Mouse (Mus musculus): ENCODE measurements around the gene Bmp2k.
"Not testable (repeated sequence)": the region's sequence is repeated elsewhere in the genome, so short reads cannot be mapped to it uniquely, and the experiment has no call there.

Gene Bmp2k

DNA sequence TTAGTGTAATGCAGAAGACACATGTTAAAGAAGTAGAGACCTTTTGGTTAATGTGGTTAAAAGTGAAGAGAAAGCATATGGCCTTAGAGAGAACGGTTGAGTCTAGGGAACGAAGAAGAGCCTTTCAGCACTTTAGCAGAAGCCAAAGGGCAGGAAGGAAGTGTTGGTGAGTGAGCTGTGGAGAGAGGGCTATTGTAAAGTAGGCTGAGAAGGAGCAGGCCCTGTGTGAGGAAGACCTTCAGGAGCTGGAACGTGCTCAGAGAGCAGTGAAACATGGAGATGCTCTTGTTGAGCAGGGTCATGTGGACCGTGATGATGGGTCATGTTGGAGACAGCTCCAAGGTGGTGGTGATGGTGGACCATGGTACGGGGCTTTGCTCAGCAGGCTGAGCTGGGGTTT, 4.8 kb downstream of the Bmp2k start:
- no peak for DNase-seq (ENCODE audit: low spot score)

DNA sequence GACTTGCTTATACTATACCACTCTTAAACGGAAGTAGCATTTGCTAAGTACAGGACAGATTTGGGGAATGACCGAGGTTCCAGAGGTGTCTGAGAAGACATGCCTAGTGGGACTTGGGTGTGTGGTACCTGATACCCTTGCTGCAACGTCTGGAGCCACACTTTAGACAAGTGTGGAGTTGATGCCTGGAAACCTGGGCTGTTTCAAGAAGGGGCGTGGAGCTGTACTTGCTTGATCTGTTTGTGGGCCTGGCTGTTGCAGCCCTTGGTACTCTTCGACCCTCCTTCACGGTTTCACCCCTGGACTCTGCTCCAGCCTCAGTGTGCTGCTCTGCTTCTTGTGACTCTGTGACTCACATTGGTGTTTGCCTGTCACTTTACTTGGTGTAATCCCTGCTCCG, 5.4 kb downstream of the Bmp2k start:
- no peak for DNase-seq (ENCODE audit: low spot score)

GRCm38 (mm10) chr5:97004178-97005030, 6.9 kb downstream of the Bmp2k start:
- DNase-seq (ENCODE audit: low spot score): no peak

GRCm38 (mm10) chr5:97005891-97006290, 8.4 kb downstream of the Bmp2k start:
- DNase-seq (ENCODE audit: low spot score): no peak

GRCm38 (mm10) chr5:97006929-97007328, 9.4 kb downstream of the Bmp2k start:
- DNase-seq (ENCODE audit: low spot score): no peak

GRCm38 (mm10) chr5:97007496-97007895, 10.0 kb downstream of the Bmp2k start:
- no peak for DNase-seq (ENCODE audit: low spot score)

- DNase-seq (ENCODE audit: low spot score): not testable (repeated sequence)
Measured at GRCm38 (mm10) chr5:97009140-97009539, 11.7 kb downstream of the Bmp2k start.

DNA sequence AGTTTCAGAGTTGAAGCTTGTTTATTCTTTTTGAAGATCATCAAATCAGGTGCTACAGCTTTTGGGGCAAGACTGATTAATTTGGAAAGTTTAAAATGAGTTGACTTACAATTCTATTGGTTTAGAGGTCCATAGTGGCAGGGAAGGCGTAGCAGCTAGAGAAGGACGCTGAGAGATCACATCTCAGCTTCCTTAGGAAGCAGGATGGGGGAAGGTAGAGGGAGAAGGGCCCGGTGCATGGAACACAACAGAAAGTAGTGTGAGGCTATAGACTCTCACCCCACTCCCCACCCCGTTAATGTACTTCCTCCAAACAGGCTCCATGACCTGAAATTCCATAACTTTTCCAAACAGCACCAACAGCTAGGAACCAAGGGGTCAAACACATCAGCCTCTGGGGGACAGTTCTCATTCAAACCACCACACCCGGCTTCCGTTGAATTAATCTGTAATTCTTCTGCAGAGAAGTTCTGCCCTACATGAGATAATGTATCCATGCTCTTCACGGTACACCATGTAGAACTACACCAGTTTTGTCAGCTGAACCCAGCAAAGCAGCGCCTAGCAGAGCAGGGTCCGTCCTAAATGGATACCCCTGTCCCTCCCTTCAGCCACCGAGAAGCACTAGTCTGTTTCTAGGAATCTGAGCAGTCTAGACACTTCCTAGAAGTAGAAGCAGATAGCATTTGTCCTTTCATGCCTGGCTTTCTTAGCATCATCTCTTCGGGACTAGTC, 12.3 kb downstream of the Bmp2k start:
- no peak for DNase-seq (ENCODE audit: low spot score)

DNA sequence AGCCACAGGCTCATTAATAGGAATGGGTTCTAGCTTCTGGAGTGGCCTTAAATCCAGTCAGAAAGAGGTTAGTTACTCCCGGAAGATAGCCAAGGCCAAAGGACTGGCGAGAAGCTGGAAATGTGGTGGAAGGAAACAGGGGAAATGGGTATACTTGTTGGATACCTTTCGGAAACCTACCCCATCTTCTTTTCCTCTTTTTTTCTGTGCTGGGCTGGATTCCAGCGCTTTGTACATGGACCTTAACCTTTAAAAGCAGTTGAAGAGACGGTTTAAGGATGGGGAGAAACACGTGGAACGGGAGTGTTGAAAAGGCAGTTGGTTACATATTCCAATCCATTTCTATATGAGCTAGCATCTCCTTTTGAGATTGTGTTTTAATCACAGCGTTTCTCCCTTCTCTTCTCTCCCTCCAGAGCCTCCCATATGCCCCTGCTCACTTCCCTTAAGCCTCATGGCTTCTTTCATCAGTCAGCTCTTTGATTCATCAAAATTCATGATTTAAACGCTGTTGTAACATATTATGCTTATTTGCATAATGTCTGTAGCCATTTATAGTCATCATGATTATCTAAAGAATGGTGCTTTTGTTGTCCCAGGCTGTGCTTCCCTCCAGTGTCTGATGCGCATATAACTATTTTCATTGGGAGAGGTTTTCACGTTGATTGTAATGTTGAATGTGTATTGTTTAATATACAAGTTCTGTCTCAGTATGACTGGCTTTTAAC, 18.5 kb downstream of the Bmp2k start:
- DNase-seq (ENCODE audit: low spot score): no peak

DNA sequence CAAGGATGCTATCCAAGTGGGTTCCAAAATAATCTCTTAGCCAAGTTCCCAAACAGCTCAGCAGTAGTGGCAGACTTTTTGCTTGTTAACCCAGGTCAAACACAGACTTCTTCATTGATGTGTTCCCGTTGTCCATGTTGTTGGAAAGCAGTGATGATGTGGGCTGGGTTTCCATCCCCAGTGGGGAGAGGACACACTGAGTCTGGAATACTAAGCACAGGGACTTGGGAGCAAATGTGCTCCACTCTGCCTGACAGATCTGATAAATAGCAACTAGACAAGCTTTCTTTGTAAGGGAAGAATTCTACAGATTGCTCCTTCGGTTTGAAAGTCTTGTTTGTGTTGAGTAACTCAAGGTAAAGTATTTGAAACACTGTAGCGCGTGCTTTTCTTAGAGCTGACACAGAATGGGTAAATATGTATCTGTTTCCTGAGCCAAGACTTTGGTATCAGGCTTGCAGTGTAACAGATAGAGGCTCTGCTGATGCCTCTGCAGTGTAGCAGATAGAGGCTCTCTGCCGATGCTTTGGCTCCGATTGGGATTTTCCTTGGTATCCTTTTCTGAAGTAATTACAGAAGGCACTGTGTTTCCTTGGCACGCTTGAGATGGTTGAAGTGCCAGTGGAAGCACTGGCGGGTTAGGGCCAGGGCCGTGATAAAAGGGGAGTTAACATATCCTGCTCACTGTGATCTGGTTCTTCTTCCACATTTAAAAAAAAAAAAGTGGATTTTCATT, 19.5 kb downstream of the Bmp2k start:
- no peak for DNase-seq (ENCODE audit: low spot score)

DNA sequence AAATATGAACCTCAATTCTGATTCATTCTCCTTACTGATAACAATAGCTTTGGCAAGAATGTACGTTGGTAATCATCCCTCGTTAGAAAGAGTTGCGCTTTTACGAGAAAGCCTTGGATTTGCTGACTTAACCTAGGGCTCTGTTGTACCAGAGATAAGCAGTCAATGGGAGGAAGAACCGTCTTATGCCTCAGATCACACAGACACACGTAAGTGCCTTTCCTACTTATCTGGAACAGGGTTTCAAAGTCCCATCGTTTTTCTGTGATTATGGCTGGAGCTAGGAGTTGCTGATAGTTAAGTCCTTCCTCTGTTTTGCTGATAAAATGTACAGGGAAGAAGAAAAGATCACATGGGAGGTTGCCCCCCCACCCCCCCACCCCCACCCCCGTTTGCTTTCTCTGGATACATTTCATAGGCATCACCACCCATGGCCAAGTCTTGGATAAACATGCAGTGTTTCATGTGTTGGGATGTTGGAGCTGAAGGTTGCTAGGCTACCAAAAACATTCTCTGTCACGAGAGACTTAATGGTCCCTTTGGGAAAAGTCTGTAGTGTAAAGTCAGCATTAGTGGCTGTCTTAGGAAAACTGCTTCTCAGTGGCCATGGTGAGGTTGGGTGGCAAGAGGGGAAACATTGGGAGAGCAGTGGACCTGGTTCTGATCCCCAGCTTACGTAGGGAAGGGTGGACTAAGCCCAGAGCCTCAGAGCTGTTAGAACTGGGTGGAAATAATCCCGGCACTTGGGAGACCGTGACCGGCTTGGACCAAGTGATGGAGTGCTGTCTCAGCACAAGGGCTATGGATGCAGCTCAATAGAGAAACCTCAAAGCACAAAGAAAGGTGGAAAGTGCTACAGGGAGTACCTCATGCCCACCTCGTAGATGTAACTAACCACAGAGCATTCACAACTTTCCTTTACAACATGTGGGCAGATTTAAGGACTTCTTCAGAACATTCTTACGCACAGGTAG, 25.1 kb downstream of the Bmp2k start:
- peak; percentile 57 for DNase-seq (ENCODE audit: low spot score)

GRCm38 (mm10) chr5:97024834-97025233, 27.3 kb downstream of the Bmp2k start:
- DNase-seq (ENCODE audit: low spot score): no peak

GRCm38 (mm10) chr5:97025650-97026049, 28.2 kb downstream of the Bmp2k start:
- DNase-seq (ENCODE audit: low spot score): no peak

GRCm38 (mm10) chr5:97028004-97028403, 30.5 kb downstream of the Bmp2k start:
- no peak for DNase-seq (ENCODE audit: low spot score)

GRCm38 (mm10) chr5:97028840-97029239, 31.4 kb downstream of the Bmp2k start:
- DNase-seq (ENCODE audit: low spot score): not testable (repeated sequence)

GRCm38 (mm10) chr5:97031771-97032170, 34.3 kb downstream of the Bmp2k start:
- DNase-seq (ENCODE audit: low spot score): no peak

DNA sequence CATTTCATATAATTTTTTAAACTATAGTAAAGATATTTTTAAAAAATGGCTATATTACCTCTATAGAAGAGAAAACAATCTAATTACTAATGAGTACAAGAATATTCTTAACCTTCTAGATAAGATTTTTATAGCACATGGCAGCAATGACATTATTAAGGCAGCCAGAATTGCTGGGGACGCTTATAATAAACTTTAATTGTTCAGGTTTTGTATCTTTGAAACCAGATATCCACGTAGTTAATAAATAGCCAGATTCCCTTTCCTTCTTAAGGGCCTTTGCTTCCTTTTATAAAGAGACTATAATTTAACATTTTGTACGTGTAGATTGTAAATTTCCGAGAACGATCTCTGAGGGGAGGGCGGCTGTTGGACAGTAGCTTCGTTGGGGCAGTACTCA, 47.8 kb downstream of the Bmp2k start:
- DNase-seq (ENCODE audit: low spot score): no peak

DNA sequence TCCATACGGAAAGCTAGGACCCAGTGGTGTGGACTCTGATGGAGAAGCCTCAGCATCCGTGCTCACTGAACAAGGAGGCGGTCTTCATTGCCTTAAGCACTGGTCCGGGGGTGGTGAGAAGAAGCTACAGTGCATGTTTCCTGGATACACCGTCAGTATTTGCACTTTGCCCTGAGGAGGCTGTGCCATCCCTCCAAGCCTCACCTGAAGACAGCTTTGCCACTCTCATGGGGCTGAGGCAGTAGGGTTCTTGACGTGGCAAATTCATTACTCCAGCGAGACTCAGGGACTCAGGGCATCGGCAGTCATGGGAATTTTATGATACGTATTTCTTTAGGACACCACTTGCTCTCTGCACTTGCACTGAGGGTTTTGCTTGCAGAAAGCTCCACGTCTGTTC, 49.2 kb downstream of the Bmp2k start:
- DNase-seq (ENCODE audit: low spot score): no peak

DNA sequence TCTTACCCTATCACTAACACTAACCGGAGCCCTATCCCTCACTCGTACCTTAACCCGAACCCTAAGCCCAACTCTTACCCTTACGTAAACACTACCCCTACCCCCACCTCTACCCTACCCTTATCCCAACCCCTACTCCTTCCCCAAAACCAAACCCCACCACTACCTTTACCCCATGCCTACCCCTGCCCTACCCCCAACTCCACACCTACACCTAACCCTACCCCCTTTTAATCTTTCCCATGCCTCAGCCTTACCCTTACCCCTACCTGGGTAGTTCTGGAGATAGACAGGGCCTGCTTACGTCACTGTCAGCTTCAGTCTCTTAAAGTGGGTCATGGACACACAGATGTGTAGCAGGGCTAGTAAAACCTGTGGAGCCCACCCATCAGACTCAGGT, 51.4 kb downstream of the Bmp2k start:
- DNase-seq (ENCODE audit: low spot score): no peak

DNA sequence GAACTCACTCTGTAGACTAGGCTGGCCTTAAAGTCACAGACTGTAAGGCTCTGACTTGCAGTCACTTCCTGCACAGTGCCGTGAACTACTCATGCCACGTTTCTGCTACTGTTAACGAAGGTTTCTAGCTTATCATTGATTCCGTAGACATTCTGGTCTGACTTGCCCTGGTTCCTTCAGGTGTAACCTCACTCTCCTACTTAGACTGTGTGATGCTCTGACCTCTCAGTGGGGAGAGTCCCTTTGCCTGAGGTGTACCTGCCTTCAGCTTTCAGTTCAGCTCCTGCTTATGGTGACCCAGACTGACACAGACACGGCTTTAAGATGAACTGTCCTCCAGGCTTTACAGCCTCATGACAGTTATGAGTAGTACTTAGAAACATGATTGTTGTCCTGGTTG, 56.7 kb downstream of the Bmp2k start:
- DNase-seq (ENCODE audit: low spot score): no peak

DNA sequence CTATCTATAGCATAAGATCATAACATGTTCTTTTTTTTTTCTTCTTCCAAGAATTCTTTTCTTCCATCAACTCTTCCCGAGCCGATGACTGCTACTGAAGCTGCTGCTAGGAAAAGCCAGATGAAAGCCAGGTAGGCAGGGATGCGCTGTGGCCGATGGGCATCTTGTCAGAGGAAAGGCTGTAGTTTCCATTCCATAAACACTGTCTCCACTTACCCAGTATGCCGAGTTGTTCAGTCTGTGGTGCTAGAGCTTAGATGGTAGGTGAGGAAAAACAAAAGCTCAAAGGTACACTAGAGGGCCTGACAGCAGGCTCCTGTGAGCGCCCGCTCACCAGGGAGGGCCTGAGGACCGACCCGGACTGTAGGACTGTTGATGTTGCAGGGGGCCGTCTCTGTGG, 57.3 kb downstream of the Bmp2k start:
- no peak for DNase-seq (ENCODE audit: low spot score)

Data from embryo, embryonic 10.5 days (tissue).